Mouse (Mus musculus) heart, embryonic 10.5 days (tissue): ENCODE data around the gene Alox12b. TPM values are rescaled to one million over a fixed set of nuclear protein-coding genes. Genes with fewer than 3 reads are reported as not detected.

ENCODE experiments used
- DNase-seq: peaks from one replicate; pipeline ENCODE4 v3.0.0-alpha.2; 2017; ENCODE audit warnings: low spot score
- H3K27ac ChIP-seq: fragments of 300-500 bp; sonication (generic); 2 replicates; pipeline ENCODE4 v1.5.1; 2016; ENCODE audit warnings: mild to moderate bottlenecking
- H3K27me3 ChIP-seq: fragments of 300-500 bp; sonication (generic); 2 replicates; pipeline ENCODE4 v1.6.1; 2016; ENCODE audit warnings: mild to moderate bottlenecking; ENCODE audit not compliant: poor library complexity, insufficient read depth, severe bottlenecking
- H3K36me3 ChIP-seq: fragments of 300-500 bp; sonication (generic); 2 replicates; pipeline ENCODE4 v1.6.1; 2016; ENCODE audit warnings: mild to moderate bottlenecking, moderate library complexity
- H3K4me1 ChIP-seq: fragments of 300-500 bp; sonication (generic); 2 replicates; pipeline ENCODE4 v1.6.1; 2016; ENCODE audit warnings: mild to moderate bottlenecking
- H3K4me3 ChIP-seq: fragments of 300-500 bp; sonication (generic); 2 replicates; pipeline ENCODE4 v1.5.1; 2016; ENCODE audit warnings: mild to moderate bottlenecking, moderate library complexity
- H3K9me3 ChIP-seq: fragments of 300-500 bp; sonication (generic); 2 replicates; pipeline ENCODE4 v1.6.1; 2016; ENCODE audit warnings: mild to moderate bottlenecking, moderate library complexity
- WGBS: fragments of 180-500 bp; shearing (Covaris S2); methylation state at CpG from one replicate; pipeline ENCODE4 v1.1.7; 2016; 5-methylcytosine and 5-hydroxymethylcytosine counted together
- polyA plus RNA-seq: library from polyadenylated mRNA; unstranded; fragments of >200 nt; fragmentation: Nextera tagmentation; extraction: Ambion mirVana; gene quantifications from 2 replicates; pipeline ENCODE4 v1.2.1, GENCODE M21; 2016

The Alox12b gene
- polyA plus RNA-seq, 1 experiment from 2014 or later: not detected

GRCm38 (mm10) chr11:69118765-69119164, 38.0 kb upstream of the Alox12b start:
- Histone ChIP-seq H3K4me3 (peak overlapping the region; percentile 86), H3K4me1 (peaks cover 52% of the 10 kb centered on the region), H3K36me3 (no peaks in the 10 kb centered on the region), H3K27me3 (peaks cover 31% of the 10 kb centered on the region), H3K27ac (0 out of 2 replicates have a peak overlapping the region, but pooled peaks have one; percentile 19), H3K9me3 (no peaks in the 10 kb centered on the region)
- WGBS: under 1% methylated on average over 15 of the region's 15 CpGs
- peak; percentile 90 for DNase-seq

DNA sequence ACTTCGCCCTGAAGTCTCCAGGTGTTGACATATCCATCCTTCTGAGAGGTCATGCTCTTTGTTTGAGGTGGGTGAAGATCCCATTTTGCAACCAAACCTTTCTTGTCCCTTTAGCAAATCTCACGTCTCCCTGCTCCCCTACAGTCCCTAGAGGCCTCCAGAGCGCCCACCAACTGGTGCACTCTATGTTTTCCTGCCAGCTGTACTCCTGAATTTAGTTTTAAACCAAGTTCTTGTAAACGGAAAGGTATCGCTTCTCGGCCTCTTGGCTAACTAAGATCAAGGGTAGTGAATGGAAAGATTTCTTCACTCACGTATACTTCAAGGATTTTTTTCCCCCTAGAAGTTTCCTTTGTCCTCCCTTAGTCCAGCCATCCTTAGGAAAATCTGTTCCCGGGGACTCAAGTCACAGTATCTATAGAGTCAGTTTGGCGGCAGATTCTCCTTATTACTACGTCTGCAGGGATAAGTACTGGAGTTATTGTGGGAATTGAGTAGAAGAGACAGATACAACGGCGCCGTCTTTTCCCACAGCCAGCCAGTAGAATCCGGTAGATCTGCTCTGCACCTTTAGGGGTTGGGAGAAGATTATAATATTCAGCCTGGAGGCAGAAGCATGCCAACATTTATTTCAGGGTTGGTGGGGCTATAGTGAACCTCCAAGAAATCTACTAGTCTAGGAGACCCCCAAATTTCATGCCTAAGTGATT, 37.2 kb upstream of the Alox12b start:
- no peak for DNase-seq
- Histone ChIP-seq H3K36me3 (no peaks in the 10 kb centered on the region), H3K27me3 (peaks cover 23% of the 10 kb centered on the region), H3K9me3 (no peaks in the 10 kb centered on the region), H3K27ac (peak overlapping the region; percentile 50; the same call in 1 of the 2 replicates), H3K4me3 (peak overlapping the region; percentile 86), H3K4me1 (peaks cover 52% of the 10 kb centered on the region)
- 28% methylated on average over 14 of the region's 14 CpGs for WGBS

DNA sequence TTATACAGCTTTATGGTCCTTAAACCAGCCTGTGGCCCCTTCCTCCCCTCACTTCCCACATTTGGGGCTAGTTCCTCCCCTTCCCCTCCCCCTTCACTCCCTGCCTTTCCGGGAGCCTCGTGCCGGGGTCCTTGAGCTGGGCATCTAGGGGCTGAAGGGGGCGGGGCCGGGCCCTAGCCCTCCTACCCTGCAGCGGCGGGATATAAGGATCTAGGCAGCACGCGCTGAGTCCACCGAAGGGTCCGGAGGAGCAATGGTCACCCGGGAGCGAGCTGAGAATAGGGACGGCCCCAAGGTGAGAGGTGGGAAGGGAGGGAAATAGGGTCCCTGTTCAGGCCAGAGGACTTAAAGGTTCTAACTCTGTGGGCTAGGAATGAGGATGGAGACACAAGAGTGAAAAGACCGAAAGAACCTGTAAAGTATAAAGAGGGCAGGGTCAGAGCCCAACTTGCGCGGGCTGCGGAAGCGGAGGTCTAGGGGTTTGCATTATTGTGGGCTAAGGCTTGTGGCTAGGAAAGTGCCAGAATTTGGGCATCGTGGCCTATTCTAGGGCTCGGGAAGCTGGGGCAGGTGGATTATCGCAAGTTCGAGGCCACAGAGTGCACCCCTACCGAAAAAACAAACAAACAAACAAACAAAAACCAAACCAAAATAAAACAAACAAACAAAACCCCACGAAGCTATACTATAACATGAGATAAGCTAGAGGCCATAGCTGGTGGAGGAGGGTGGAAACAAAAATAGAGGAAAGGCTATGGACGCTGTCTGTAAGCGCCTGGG, 36.4 kb upstream of the Alox12b start, which contains the start of gene Hes7:
TSS of gene Hes7 (plus strand) at position 184 of the 780 bp plus-strand sequence.
- peak within 1 kb of the TSS; percentile 88 for H3K27ac ChIP-seq
- DNase-seq: no peak
- H3K4me3 ChIP-seq: peak within 1 kb of the TSS; percentile 86
- H3K36me3 ChIP-seq: no peaks in the 10 kb centered on the region
- H3K4me1 ChIP-seq: peaks cover 52% of the 10 kb centered on the region
- no peaks in the 10 kb centered on the region for H3K9me3 ChIP-seq
- peaks cover 16% of the 10 kb centered on the region for H3K27me3 ChIP-seq
- under 1% methylated on average over 27 of the region's 27 CpGs for WGBS

DNA sequence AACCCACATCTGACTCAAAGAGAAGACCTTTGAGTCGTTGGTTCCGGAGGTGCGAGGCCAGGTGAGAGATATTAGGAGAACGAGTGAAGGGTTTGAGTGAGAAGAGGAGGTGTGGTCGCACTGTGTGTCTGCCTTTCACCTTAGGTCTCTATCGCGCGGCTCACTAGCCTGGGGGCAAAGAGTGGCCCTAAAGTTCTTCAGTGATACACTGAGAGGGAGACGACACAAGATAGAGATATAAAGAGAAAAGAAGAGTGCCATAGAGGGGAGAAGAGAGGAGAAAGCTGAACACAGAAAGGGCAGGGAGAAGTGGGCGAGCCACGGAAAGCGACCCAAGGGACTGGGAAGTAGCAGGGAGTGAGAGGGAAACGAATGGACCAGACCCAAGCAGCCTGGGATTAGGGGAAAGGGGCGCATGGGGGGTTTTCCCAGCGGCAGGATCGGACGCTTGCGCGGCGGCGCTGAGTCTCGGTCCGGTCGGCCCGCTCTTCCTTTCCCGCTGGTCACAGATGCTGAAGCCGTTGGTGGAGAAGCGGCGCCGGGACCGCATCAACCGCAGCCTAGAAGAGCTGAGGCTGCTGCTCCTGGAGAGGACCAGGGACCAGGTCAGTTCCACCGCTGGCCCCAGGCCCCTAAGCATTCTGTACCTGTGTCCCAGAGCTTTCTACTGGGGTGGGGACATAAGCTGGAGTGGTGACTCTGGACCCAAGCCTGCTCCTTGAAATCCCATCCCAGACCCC, 35.6 kb upstream of the Alox12b start:
- H3K27ac ChIP-seq: peak overlapping the region; percentile 88

DNA sequence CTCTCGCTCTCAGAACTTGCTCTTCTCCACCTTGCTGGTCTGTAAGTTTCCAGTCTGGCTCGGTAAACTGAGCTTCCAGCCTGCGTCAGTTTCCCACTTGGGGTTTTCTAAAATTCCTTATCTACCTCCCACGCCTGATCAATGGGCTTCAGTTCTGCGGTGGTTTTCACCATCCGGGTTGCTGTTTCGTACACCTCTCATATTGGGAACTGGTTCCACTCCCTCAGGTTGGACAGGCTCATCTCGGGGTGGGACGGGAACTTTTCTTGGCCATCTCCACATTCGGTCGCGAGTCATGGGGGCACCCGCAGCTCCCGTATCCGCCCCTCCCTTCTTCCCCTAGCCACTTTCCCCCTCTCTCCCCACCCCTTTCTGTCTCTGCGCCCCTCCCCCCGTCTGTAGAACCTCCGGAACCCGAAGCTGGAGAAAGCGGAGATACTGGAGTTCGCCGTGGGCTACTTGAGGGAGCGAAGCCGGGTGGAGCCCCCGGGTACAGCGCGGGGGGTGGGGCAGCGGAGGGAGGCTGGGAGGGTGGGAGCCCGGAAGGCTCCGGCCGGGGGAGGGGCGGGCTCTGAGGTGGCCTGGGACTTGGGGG, 35.0 kb upstream of the Alox12b start:
- H3K4me3 ChIP-seq: peak overlapping the region; percentile 86
- WGBS: under 1% methylated on average over 32 of the region's 32 CpGs
- peak; percentile 82 for DNase-seq
- H3K27ac ChIP-seq: peak overlapping the region; percentile 88
- no peaks in the 10 kb centered on the region for H3K36me3 ChIP-seq
- peaks cover 1% of the 10 kb centered on the region; the same call in 1 of the 2 replicates for H3K27me3 ChIP-seq
- H3K9me3 ChIP-seq: no peaks in the 10 kb centered on the region
- peaks cover 64% of the 10 kb centered on the region for H3K4me1 ChIP-seq

More for the DNA sequence above, 35.6 kb upstream of the Alox12b start:
- Histone ChIP-seq H3K9me3 (no peaks in the 10 kb centered on the region), H3K27me3 (peaks cover 8% of the 10 kb centered on the region), H3K4me1 (peaks cover 60% of the 10 kb centered on the region), H3K4me3 (peak overlapping the region; percentile 86), H3K36me3 (no peaks in the 10 kb centered on the region)
- peak; percentile 83 for DNase-seq
- WGBS: under 1% methylated on average over 33 of the region's 33 CpGs

DNA sequence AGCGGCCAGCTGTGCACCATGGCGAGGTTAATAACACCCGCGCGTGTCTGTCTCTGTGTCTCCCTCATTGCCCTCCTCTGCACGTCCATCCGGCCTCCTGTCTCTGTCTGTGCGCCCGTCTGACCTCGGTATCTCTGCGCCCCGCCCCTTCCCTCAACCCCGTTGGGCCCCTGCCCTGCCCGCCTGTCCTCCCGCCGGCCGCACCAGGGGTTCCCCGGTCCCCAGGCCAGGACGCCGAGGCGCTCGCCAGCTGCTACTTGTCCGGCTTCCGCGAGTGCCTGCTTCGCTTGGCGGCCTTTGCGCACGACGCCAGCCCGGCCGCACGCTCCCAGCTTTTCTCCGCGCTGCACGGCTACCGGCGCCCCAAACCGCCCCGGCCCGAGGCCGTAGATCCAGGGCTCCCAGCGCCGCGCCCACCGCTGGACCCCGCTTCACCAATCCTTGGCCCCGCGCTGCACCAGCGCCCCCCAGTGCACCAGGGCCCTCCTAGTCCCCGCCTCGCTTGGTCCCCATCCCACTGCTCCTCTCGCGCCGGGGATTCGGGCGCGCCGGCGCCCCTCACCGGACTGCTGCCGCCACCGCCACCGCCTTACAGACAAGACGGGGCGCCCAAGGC, 34.3 kb upstream of the Alox12b start, which contains the start of gene 9130213A22Rik:
TSS of gene 9130213A22Rik (minus strand) at position 254 of the 616 bp plus-strand sequence.
- Histone ChIP-seq H3K27me3 (peaks cover 5% of the 10 kb centered on the region; the same call in 1 of the 2 replicates), H3K27ac (peak within 1 kb of the TSS; percentile 88), H3K36me3 (no peaks in the 10 kb centered on the region), H3K4me1 (peaks cover 60% of the 10 kb centered on the region), H3K9me3 (no peaks in the 10 kb centered on the region), H3K4me3 (peak within 1 kb of the TSS; percentile 86)
- DNase-seq: peak; percentile 96
- WGBS: 1% methylated on average over 63 of the region's 66 CpGs

DNA sequence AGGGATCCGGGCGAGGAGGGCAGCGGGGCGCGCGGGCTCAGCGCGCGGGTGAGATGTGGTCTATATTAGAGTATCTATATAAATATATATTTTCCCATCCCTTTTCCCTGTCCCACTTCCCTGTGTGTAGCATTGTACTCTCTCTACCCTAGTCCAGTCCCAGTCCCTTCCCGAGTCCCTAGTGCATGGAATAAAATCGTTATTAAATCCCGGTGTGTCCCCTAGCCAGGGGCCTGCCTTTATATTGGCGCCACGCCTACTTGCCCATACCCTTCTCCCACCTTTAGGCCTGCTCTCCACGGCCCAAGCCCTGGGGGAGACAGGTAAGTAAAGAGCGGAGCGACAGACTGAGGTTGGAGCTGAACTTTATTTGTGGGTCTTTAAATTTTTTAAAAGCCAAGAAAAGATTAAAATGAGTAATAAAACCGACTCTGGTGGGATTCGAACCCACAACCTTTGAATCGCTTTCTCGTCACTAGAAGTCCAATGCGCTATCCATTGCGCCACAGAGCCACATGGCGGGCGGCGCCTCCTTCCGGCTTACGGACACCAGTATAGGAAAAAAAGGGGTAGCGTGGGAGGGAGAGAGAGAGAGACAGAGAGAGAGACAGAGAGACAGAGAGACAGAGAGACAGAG, 33.6 kb upstream of the Alox12b start:
- under 1% methylated on average over 29 of the region's 29 CpGs for WGBS
- Histone ChIP-seq H3K4me3 (peak overlapping the region; percentile 86), H3K36me3 (no peaks in the 10 kb centered on the region), H3K27ac (peak overlapping the region; percentile 88), H3K27me3 (peaks cover 11% of the 10 kb centered on the region; the same call in 1 of the 2 replicates), H3K9me3 (no peaks in the 10 kb centered on the region), H3K4me1 (peaks cover 59% of the 10 kb centered on the region)
- DNase-seq: peak; percentile 95

GRCm38 (mm10) chr11:69123693-69124497, 32.9 kb upstream of the Alox12b start:
- under 1% methylated on average over 31 of the region's 31 CpGs for WGBS
- Histone ChIP-seq H3K4me1 (peaks cover 58% of the 10 kb centered on the region), H3K36me3 (no peaks in the 10 kb centered on the region), H3K27ac (peak overlapping the region; percentile 65; the same call in 1 of the 2 replicates), H3K9me3 (no peaks in the 10 kb centered on the region), H3K4me3 (peak overlapping the region; percentile 86), H3K27me3 (peaks cover 11% of the 10 kb centered on the region; the same call in 1 of the 2 replicates)
- peak; percentile 96 for DNase-seq

DNA sequence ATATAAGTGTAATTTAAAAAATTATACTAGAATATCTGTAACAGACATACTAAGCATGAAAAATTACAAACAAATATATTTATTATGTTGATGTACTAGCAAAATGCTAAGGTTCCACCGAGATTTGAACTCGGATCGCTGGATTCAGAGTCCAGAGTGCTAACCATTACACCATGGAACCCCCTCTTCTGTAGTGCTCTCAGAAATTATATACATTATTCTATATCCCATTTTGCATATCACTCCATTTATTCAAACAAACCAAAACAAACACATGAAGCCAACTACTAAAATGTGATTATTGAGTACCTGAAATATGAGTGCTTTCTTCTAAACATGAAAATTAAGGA, 32.3 kb upstream of the Alox12b start:
- H3K36me3 ChIP-seq: no peaks in the 10 kb centered on the region
- H3K9me3 ChIP-seq: no peaks in the 10 kb centered on the region
- DNase-seq: no peak
- H3K4me1 ChIP-seq: peaks cover 52% of the 10 kb centered on the region
- peaks cover 11% of the 10 kb centered on the region; the same call in 1 of the 2 replicates for H3K27me3 ChIP-seq
- WGBS: 0% methylated on average over 3 of the region's 3 CpGs
- no peak overlapping the region for H3K27ac ChIP-seq
- peak overlapping the region; percentile 86 for H3K4me3 ChIP-seq

GRCm38 (mm10) chr11:69125041-69125851, 31.5 kb upstream of the Alox12b start:
- Histone ChIP-seq H3K27me3 (peaks cover 11% of the 10 kb centered on the region; the same call in 1 of the 2 replicates), H3K9me3 (no peaks in the 10 kb centered on the region), H3K4me1 (peaks cover 44% of the 10 kb centered on the region), H3K36me3 (no peaks in the 10 kb centered on the region), H3K27ac (peak overlapping the region; percentile 80; the same call in 1 of the 2 replicates), H3K4me3 (peak overlapping the region; percentile 67)
- peak; percentile 94 for DNase-seq
- under 1% methylated on average over 24 of the region's 24 CpGs for WGBS

DNA sequence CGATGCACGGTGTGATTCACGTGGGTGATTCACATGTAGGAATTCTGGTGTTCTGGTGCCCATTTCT, 31.1 kb upstream of the Alox12b start, which contains the start of gene Aloxe3:
TSS of gene Aloxe3 (plus strand) at position 45 of the 67 bp plus-strand sequence.
- 1% methylated on average over 3 of the region's 3 CpGs for WGBS

More for the DNA sequence above, 31.1 kb upstream of the Alox12b start, which contains the start of gene Aloxe3:
- Histone ChIP-seq H3K4me1 (peaks cover 40% of the 10 kb centered on the region), H3K27me3 (peaks cover 11% of the 10 kb centered on the region; the same call in 1 of the 2 replicates), H3K9me3 (no peaks in the 10 kb centered on the region), H3K4me3 (peak within 1 kb of the TSS; percentile 67), H3K36me3 (no peaks in the 10 kb centered on the region), H3K27ac (peak within 1 kb of the TSS; percentile 80; the same call in 1 of the 2 replicates)
- DNase-seq: no peak
